Mouse (Mus musculus) heart, embryonic 13.5 days (tissue): ENCODE data around the gene Rbm26. TPM values are rescaled to one million over a fixed set of nuclear protein-coding genes. Genes with fewer than 3 reads are reported as not detected.

Experiments
- polyA plus RNA-seq: library from polyadenylated mRNA; unstranded; fragments of >200 nt; fragmentation: Nextera tagmentation; extraction: Ambion mirVana; gene quantifications from 2 replicates; pipeline ENCODE4 v1.2.1, GENCODE M21; 2015

Rbm26 gene
- polyA plus RNA-seq, 1 experiment from 2014 or later = 17.2 TPM

Other genes starting within 250 kb of the Rbm26 start
- gene Ndfip2, start 81.2 kb upstream of the Rbm26 start, polyA plus RNA-seq = 46.9 and 52.1 TPM in 2 replicates